Mouse (Mus musculus) heart, embryonic 15.5 days (tissue): ENCODE measurements around the gene Dpep1. TPM values are rescaled to one million over a fixed set of nuclear protein-coding genes. Genes with fewer than 3 reads are reported as not detected.
"Not testable (repeated sequence)": the region's sequence is repeated elsewhere in the genome, so short reads cannot be mapped to it uniquely, and the experiment has no call there.

Experiments used
- ATAC-seq: fragments of 200-750 bp; cut with Nextera tagmentation; replicated peaks from 2 replicates; pipeline ENCODE4 v1.8.0; 2017; ENCODE audit warnings: low read depth, moderate TSS enrichment; ENCODE audit not compliant: insufficient number of reproducible peaks, insufficient read depth, low FRiP score
- H3K27ac ChIP-seq: fragments of 300-500 bp; sonication (generic); 2 replicates; pipeline ENCODE4 v1.5.1; 2015; ENCODE audit warnings: mild to moderate bottlenecking, inconsistent platforms
- H3K27me3 ChIP-seq: fragments of 300-500 bp; sonication (generic); 2 replicates; pipeline ENCODE4 v1.6.1; 2015; ENCODE audit warnings: inconsistent platforms
- H3K36me3 ChIP-seq: fragments of 300-500 bp; sonication (generic); 2 replicates; pipeline ENCODE4 v1.6.1; 2015; ENCODE audit warnings: mild to moderate bottlenecking, inconsistent platforms
- H3K4me1 ChIP-seq: fragments of 300-500 bp; sonication (generic); replicated peaks from 2 replicates; pipeline ENCODE4 v1.6.1; 2015; ENCODE audit warnings: inconsistent platforms
- H3K4me2 ChIP-seq: fragments of 300-500 bp; sonication (generic); 2 replicates; pipeline ENCODE4 v1.6.1; 2015; ENCODE audit warnings: inconsistent platforms, mild to moderate bottlenecking, moderate library complexity
- H3K4me3 ChIP-seq: fragments of 300-500 bp; sonication (generic); 2 replicates; pipeline ENCODE4 v1.5.1; 2015; ENCODE audit warnings: mild to moderate bottlenecking, inconsistent platforms
- H3K9ac ChIP-seq: fragments of 300-500 bp; sonication (generic); 2 replicates; pipeline ENCODE4 v1.6.1; 2015; ENCODE audit warnings: mild to moderate bottlenecking, inconsistent platforms
- H3K9me3 ChIP-seq: fragments of 300-500 bp; sonication (generic); replicated peaks from 2 replicates; pipeline ENCODE4 v1.6.1; 2016; ENCODE audit warnings: inconsistent platforms
- WGBS: fragments of 180-500 bp; shearing (Covaris S2); methylation state at CpG from one replicate; pipeline ENCODE4 v1.1.7; 2015; ENCODE audit warnings: mixed read lengths; 5-methylcytosine and 5-hydroxymethylcytosine counted together
- polyA plus RNA-seq: library from polyadenylated mRNA; unstranded; fragments of >200 nt; fragmentation: Nextera tagmentation; extraction: Ambion mirVana; gene quantifications from 2 replicates; pipeline ENCODE4 v1.2.1, GENCODE M21; 2015

Gene Dpep1
- polyA plus RNA-seq, 1 experiment from 2014 or later, result 7.1 TPM

DNA sequence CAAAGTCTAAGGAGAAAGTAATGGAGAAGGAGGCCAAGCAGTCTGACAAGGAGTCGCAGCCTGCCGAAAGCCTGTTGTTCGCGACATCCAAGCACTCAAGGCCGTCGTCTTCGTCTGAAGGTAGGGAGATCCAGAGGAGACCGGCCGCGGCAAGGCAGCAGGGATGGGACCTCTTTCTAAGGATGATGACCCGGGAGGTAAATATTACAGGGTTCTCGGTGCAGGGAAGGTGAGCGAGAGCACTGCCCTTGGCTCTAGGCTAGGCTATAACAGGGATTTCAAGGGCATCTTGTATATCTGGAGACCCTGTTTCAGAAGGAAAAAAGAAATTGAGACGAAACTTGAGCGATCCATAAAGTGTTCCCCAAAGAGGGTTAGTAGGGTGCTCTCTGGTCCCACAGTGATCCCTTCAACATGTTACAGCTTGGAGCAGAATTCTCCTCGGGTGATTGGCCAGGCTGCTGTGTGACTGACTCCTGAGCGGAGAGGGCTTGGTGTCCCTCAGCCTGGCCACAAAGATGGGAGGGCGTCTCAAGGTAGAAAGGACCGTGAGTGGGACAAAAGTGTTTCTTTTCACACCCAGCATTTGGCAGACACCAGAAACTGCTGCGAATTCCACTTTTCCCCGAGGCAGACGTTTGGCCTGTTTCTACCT lies 27.2 kb downstream of the Dpep1 start:
- H3K9ac ChIP-seq, result peak overlapping the region; percentile 98
- WGBS, result 17% methylated on average over 22 of the region's 22 CpGs

DNA sequence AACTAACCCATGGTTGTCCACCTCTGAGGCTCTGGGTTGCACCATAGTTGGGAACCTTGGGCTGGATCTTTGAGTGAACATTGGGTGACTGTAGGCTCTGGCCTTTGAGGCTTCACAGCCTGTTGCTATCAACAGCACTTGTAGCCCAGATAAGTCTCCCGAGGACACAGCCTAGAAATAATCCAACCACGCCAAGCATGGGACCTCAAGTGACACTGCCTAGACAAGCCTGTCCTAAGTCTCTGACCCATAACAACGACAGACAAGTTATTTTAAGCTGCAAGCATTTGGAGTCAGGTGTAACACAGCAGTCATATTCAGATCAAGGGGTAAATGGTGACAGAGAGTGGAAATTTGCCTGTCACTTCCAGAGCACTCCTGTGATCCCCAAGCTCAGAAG lies 29.4 kb downstream of the Dpep1 start:
- Histone ChIP-seq H3K4me3 (no peak overlapping the region), H3K4me2 (no peak overlapping the region), H3K9ac (no peak overlapping the region), H3K27ac (no peak overlapping the region), H3K9me3 (no peaks in the 10 kb centered on the region), H3K36me3 (no peaks in the 10 kb centered on the region), H3K27me3 (no peaks in the 10 kb centered on the region), H3K4me1 (peaks cover 17% of the 10 kb centered on the region)
- WGBS, result 22% methylated on average over 3 of the region's 3 CpGs
- ATAC-seq, result no peak

More for the DNA sequence above, 27.2 kb downstream of the Dpep1 start:
- Histone ChIP-seq H3K4me3 (peak overlapping the region; percentile 96), H3K9me3 (no peaks in the 10 kb centered on the region), H3K4me2 (peak overlapping the region; percentile 91), H3K27ac (peak overlapping the region; percentile 66), H3K36me3 (peaks cover 18% of the 10 kb centered on the region), H3K4me1 (peaks cover 17% of the 10 kb centered on the region), H3K27me3 (no peaks in the 10 kb centered on the region)
- ATAC-seq, result peak; percentile 11; the same call in 1 of the 2 replicates

DNA sequence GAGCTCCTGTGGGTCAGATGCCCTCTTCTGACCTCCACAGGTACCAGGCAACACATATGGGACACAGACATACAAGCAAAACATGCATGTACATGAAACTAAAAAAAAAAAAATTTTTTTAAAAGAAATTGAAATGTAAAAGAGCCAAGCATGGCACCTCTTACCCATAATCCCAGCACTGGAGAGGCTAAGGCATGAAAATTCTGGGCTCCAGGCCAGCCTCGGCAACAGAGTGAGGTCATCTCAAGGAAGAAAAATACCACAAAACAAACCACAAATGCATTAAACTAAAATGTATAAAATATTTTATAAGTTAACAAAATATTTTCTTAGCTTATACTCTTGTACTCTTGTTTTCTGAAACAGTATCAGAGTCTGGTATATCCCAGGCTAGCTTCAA lies 34.9 kb downstream of the Dpep1 start:
- H3K27me3 ChIP-seq, result no peaks in the 10 kb centered on the region
- H3K4me2 ChIP-seq, result no peak overlapping the region
- H3K4me3 ChIP-seq, result no peak overlapping the region
- H3K4me1 ChIP-seq, result peaks cover 14% of the 10 kb centered on the region
- H3K27ac ChIP-seq, result no peak overlapping the region
- WGBS, result 62% methylated on average over 1 of the region's 1 CpGs
- no peak overlapping the region for H3K9ac ChIP-seq
- H3K9me3 ChIP-seq, result no peaks in the 10 kb centered on the region
- no peak for ATAC-seq
- no peaks in the 10 kb centered on the region for H3K36me3 ChIP-seq

DNA sequence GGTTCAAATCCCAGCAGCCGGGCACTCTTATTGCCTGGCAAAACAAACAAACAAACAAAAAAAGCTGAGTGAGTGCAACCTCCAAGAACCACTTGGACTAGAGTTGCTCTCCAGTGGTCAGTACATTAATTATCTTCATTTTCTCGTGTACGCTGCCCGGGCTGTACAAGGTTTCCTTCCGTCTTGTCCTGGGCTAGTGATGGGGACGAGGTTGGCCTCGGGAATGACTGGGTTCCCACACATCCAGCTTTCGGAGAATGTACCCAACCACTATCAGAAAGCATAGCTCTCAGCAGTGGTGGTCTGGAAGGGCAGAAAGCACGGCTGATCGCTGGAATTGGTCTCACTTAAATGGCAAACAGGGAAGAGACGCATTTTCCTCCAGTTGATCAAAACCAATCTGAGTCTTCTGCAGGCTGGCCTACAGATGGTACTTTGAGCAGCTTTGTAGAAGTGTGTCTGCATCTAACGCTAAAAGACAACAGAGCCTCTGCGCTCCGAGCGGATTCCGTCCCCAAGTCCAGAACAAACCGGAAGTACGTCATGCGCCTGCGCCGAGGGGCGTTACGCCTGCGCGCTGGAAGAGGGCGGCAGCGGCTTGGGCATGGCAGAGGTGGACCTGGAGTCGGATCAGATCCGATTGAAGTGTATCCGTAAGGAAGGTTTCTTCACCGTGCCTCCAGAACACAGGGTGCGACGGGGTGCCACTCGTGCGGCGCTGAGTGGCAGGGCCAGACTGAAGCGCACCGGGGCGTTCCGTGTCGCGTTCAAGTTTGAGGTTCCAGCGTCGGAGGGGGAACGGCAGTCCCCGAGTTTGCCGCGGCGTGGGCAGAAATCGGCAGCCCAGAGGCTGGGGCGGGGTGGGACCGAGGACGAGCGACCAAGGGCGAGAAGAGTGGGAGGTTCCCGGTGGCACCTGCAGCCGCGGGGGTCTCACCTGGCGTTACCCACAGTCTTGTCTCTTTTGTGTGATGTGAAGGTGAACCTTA lies 38.5 kb downstream of the Dpep1 start, which contains the start of gene Cdk10:
Cdk10 (plus strand) TSS at position 565 of the 989 bp plus-strand sequence.
- 3% methylated on average over 59 of the region's 59 CpGs for WGBS
- Histone ChIP-seq H3K4me2 (peak within 1 kb of the TSS; percentile 90), H3K4me1 (peaks cover 14% of the 10 kb centered on the region), H3K4me3 (peak within 1 kb of the TSS; percentile 64), H3K27me3 (no peaks in the 10 kb centered on the region), H3K36me3 (peaks cover 21% of the 10 kb centered on the region), H3K9me3 (no peaks in the 10 kb centered on the region), H3K9ac (peak within 1 kb of the TSS; percentile 83), H3K27ac (peak within 1 kb of the TSS; percentile 82)
- peak; percentile 76; the same call in 1 of the 2 replicates for ATAC-seq

DNA sequence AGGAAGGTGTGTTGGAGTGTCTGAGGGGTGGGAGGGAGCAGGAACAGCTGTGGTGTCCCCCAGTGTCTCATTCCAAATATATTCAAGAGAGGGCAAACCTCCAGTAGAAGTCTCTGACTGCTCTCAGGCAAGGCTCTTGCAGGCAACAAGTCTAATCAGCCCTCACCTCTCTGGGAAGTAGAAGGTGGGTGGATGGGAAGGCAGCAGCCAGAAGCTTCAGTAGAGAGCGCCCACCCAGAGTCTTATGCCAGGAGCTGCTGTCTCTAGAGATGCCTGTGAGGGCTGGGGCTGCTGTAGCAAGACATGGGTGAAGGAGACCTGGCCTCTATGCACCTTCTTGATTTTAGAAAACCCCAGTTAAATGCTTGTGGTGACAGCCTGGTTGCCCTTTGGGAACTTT lies 42.4 kb downstream of the Dpep1 start:
- Histone ChIP-seq H3K4me3 (no peak overlapping the region), H3K4me1 (peaks cover 14% of the 10 kb centered on the region), H3K27me3 (peaks cover 3% of the 10 kb centered on the region; the same call in 1 of the 2 replicates), H3K36me3 (peaks cover 25% of the 10 kb centered on the region), H3K9ac (no peak overlapping the region), H3K9me3 (no peaks in the 10 kb centered on the region), H3K4me2 (no peak overlapping the region), H3K27ac (no peak overlapping the region)
- ATAC-seq, result no peak
- WGBS, result 90% methylated on average over 1 of the region's 1 CpGs

DNA sequence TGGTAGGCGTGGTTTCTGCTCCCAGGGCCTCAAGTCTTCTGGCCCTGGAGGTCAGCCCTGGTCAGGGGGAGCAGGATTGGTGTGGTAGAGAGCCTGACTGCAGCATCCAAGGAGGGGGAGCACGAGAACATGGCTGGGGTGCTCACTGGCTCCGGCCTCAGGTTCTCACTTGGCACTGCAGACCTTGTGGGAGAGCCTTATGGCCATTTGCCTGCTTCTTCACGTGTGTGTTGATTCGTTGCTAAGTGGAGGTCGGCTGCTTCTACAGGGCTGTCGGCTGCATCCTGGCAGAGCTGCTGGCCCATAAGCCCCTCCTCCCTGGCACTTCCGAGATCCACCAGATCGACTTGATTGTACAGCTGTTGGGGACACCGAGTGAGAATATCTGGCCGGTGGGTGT lies 44.3 kb downstream of the Dpep1 start:
- H3K4me3 ChIP-seq, H3K4me2 ChIP-seq, H3K9ac ChIP-seq, H3K9me3 ChIP-seq, ATAC-seq, H3K27ac ChIP-seq: not testable (repeated sequence)
- 75% methylated on average over 11 of the region's 11 CpGs for WGBS
- Histone ChIP-seq H3K4me1 (peaks cover 13% of the 10 kb centered on the region), H3K27me3 (peaks cover 18% of the 10 kb centered on the region), H3K36me3 (peaks cover 25% of the 10 kb centered on the region)

DNA sequence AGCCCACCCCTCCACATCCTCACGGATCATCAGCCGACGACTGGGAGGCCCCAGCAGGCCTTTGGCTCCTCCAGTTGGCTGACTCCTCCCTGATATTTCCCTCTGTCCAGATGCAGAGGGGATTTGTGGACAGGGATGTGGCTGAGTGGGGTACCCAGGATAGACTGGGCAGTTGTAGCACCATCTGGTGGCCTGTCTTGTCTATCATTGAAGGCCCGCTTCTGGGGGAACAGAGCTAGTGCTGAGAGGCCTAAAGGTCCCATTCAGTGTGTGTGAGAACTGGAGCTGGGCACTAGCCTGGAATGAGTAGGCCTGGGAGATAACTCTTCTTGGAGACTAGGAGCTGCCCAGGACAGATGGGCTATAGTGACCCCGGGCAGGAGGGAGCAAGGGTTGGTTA lies 45.7 kb downstream of the Dpep1 start:
- Histone ChIP-seq H3K4me1 (peaks cover 17% of the 10 kb centered on the region), H3K4me2 (no peak overlapping the region), H3K27me3 (peaks cover 28% of the 10 kb centered on the region), H3K36me3 (peaks cover 23% of the 10 kb centered on the region), H3K27ac (no peak overlapping the region), H3K9ac (no peak overlapping the region), H3K9me3 (no peaks in the 10 kb centered on the region), H3K4me3 (no peak overlapping the region)
- ATAC-seq, result no peak
- WGBS, result 63% methylated on average over 5 of the region's 5 CpGs

DNA sequence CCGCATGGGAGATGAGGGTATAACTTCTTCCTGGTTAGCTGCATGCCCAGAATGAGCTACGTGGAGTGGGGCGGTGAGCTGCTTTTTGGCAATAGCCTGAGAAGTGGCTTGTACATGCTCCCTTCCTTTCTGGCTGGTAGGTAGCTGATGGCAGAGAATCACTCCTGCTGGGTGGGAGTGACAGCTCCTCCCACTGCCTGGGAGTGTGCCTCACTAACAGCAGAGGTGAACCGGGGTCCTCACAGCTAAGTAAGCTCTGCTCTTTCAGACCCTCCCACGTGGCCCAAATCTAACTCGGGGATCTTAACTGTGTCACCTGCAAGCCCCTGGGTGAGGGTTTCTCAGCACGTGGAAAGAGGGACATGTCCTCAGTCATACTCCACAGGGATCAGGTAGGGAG lies 46.5 kb downstream of the Dpep1 start:
- WGBS, result 42% methylated on average over 7 of the region's 7 CpGs
- H3K4me3 ChIP-seq, result no peak overlapping the region
- no peak overlapping the region for H3K9ac ChIP-seq
- no peak overlapping the region for H3K27ac ChIP-seq
- peaks cover 35% of the 10 kb centered on the region for H3K27me3 ChIP-seq
- peaks cover 17% of the 10 kb centered on the region for H3K4me1 ChIP-seq
- ATAC-seq, result no peak
- no peaks in the 10 kb centered on the region for H3K9me3 ChIP-seq
- peaks cover 15% of the 10 kb centered on the region for H3K36me3 ChIP-seq
- no peak overlapping the region for H3K4me2 ChIP-seq

DNA sequence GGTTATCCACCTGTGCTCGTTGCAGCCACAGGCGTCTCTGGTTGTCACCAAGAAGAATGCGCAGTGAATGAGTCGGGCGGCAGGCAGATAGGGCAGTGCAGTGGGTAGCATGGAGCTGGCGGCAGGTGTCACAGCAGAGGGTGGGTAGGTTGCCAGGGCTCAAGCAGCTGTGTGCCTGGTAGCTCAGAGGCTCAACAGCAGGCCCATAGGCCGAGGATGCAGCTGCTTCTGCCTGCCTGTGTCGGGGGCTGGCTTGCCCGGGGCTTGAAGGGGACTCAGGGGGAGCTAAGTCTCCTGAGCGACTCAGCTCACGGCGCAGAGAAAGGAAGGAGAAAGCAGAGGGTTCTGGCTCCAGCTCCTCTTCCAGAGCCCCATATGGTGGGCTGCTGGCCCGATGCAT lies 47.3 kb downstream of the Dpep1 start:
- H3K36me3 ChIP-seq, result peaks cover 8% of the 10 kb centered on the region; the same call in 1 of the 2 replicates
- no peak overlapping the region for H3K4me3 ChIP-seq
- H3K9me3 ChIP-seq, result no peaks in the 10 kb centered on the region
- 55% methylated on average over 13 of the region's 13 CpGs for WGBS
- ATAC-seq, result no peak
- H3K27ac ChIP-seq, result no peak overlapping the region
- peaks cover 35% of the 10 kb centered on the region for H3K27me3 ChIP-seq
- peaks cover 17% of the 10 kb centered on the region for H3K4me1 ChIP-seq
- no peak overlapping the region for H3K9ac ChIP-seq
- no peak overlapping the region for H3K4me2 ChIP-seq

DNA sequence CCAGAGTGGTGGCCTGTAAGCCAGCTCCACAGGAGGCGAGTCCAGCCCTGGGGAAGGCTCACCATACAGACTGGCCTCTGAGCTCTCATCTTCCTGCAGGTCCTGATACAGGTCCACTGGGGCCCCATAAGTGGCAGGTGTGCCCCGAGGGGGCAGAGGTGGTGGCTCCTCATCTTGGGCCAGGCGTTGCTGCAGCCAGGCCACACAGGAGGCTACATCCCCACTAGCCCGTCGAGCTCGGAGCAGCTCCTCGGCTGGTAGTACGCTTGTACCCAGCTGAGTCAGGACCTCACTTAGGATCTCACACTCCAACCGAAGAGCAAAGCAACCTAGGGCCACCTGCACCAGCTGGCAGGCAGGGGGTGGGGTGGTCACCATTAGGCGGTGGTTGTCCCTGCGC lies 47.7 kb downstream of the Dpep1 start:
- Histone ChIP-seq H3K36me3 (peaks cover 3% of the 10 kb centered on the region; the same call in 1 of the 2 replicates), H3K4me1 (peaks cover 17% of the 10 kb centered on the region), H3K4me2 (no peak overlapping the region), H3K4me3 (no peak overlapping the region), H3K9ac (no peak overlapping the region), H3K9me3 (no peaks in the 10 kb centered on the region), H3K27me3 (peaks cover 35% of the 10 kb centered on the region), H3K27ac (no peak overlapping the region)
- ATAC-seq, result no peak
- 72% methylated on average over 11 of the region's 11 CpGs for WGBS

DNA sequence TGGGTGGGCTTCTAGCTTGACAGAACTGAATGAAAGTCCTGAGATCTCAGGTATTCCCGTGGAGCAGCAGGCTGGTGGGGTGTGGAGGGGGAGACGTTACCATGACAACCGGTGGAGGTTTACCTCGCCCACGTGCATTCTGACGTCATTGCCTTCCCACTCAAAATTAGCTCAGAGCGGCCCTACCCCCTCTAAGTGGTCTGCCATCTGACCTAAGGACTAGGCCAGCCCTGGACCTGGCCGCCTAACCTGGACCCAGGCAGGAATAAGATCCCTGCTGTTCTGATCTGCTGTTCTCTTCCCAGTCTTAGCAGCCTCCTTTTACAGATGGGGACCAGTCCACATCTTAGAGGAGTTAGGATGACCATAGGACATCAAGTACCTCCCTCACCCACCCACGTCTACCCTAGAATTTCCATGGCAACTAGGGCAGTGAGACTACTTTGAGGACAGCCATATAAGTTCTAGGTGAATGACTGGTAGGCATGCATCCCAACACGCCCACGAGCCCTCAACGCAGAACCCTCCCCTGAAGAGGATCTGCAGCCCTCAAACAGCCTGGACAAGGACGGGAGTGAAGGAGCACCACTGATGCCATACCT lies 49.0 kb downstream of the Dpep1 start:
- Histone ChIP-seq H3K9ac (peak overlapping the region; percentile 65), H3K36me3 (no peaks in the 10 kb centered on the region), H3K27me3 (peaks cover 35% of the 10 kb centered on the region), H3K4me3 (peak overlapping the region; percentile 67), H3K4me2 (peak overlapping the region; percentile 97), H3K27ac (no peak overlapping the region), H3K9me3 (no peaks in the 10 kb centered on the region), H3K4me1 (peaks cover 17% of the 10 kb centered on the region)
- no peak for ATAC-seq
- 36% methylated on average over 13 of the region's 13 CpGs for WGBS
